Mouse (Mus musculus) thymus, postnatal 0 days (tissue): ENCODE measurements around the gene Mical2. TPM values are rescaled to one million over a fixed set of nuclear protein-coding genes. Genes with fewer than 3 reads are reported as not detected.

Experiments used
- DNase-seq: peaks from one replicate; pipeline ENCODE4 v3.0.0-alpha.2; 2015; ENCODE audit warnings: low spot score
- polyA plus RNA-seq: library from polyadenylated mRNA; unstranded; fragments of >200 nt; fragmentation: Nextera tagmentation; extraction: Ambion mirVana; gene quantifications from 2 replicates; pipeline ENCODE4 v1.2.1, GENCODE M21; 2015

The Mical2 gene
- polyA plus RNA-seq: 0.51 and 0.85 TPM in 2 replicates

DNA sequence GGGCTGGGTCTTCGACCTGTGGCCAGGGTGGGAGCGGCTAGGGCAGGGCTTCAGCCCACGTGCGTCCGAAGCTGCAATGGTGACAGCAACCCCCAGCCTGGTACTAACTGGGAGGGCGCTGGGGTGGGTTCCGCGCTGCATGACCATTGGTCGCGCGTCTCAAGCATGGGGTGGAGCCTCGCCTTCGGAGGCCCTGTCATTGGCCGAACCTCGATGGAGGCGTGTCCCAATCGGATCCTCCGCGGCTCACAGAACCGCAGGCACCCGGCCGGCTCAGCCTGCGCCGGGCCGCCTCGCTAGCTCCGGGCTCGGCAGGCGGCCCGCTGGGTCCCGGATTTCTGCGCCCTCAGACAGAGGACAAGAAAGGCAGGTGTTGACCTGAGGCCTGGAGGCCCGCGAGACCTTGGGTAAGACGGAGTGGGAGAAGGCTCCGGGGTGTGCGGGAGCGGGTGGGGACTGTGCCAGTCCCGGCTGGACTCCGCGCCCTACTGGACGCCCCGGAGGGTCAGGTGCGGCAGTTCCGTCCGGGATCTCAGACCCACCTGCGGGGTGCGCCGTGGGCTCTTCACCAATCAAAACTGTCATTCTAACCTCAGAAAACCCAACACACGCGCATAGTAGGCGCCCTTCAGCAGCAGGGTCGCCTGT, at the start of gene Mical2:
Gene Mical2, plus strand, starts transcription at position 242 of the 648 bp plus-strand sequence.
- peak; percentile 81 for DNase-seq

GRCm38 (mm10) chr7:112176627-112177026, 49.0 kb upstream of the Mical2 start:
- no peak for DNase-seq

DNA sequence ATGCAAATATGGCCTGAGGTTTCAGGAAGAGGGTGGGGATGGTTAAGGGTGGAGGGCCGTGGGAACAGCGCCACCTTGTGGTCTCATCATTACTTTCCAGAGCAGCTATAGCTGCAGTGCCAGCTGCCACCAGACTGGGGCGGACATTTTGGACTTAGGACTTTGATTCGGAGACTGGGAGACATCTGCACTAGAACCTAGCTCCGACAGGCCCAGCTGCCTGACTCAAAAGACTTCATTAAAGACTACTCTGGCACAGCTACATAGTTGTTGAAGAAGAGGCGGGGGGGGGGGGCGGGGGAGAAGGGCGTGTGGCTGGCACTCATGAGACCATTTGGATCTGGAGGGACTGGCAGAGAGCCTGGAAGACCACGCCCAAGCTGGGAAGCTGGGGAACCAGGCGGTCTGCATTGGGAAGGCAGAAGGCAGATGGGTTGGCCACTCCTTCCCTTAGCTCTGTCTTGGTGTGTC, 45.4 kb upstream of the Mical2 start:
- peak; percentile 77 for DNase-seq

DNA sequence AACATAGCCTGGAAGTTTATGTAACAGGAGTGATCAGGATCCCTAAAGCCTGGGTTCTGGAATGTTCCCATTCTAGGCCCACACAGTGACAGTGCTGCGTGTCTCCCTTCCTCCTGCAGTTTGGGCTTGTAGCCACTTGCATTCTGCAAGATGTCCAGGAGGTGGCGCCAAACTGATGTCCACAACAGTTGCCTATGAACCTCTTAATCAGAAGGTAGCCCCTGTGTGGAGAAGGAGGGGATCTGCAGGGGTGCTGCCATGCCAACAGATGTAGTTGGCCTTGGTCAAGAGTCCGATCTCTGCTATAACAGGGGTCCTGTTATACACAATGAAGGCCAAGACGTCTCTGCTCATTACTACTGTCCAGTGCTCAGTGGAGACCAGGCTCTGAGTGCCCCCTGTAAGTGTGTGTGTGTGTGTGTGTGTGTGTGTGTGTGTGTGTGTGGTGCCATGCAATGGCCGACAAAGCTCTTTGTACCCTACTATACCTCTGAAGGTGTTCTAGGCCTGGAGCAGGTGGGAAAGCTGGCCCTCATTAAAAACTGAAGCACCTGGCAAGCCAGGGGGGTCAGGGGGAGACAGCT, 42.3 kb upstream of the Mical2 start:
- peak; percentile 79 for DNase-seq

GRCm38 (mm10) chr7:112184519-112185225, 41.0 kb upstream of the Mical2 start:
- DNase-seq: no peak

GRCm38 (mm10) chr7:112185226-112185745, 40.4 kb upstream of the Mical2 start:
- DNase-seq: no peak

DNA sequence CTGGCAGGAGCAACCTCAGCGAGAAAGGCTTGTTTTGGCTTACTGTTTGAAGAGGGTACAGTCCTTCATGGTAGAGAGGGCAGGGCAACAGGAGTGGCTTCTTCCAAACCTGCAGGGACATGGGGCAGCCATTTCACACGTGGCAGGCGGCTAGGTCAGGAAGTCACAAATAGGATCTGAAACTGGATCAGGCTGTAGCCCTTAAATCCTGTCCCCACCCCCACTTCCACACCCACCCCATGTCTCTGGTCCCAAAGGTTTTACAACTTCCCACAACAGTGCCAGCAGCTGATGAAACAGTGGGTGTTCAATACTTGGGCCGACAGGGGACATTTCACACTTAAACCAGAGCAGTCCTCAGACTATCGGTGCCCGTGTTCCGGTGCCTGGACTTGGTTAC, 38.8 kb upstream of the Mical2 start:
- no peak for DNase-seq

GRCm38 (mm10) chr7:112187536-112188459, 37.9 kb upstream of the Mical2 start:
- DNase-seq: no peak

DNA sequence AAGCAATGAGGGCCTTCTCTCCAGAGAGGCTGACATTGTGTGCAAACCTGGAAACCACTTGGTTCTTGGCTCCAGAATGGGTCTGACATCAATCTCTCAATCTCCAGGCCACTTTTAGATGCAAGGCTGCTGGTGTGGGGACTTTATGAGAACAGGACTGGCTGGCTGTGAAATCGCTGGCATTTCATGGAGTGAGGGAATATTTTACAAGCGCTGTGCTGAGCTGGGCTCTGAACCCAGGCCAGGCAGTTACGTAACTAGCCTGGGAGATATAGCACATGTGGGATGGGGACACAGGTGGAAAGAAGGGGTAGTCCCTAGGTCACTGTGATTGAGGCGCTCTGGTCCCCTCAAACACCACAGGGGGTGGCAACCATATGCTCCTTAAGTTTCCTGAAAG, 33.4 kb upstream of the Mical2 start:
- no peak for DNase-seq

GRCm38 (mm10) chr7:112192778-112193177, 32.9 kb upstream of the Mical2 start:
- no peak for DNase-seq

DNA sequence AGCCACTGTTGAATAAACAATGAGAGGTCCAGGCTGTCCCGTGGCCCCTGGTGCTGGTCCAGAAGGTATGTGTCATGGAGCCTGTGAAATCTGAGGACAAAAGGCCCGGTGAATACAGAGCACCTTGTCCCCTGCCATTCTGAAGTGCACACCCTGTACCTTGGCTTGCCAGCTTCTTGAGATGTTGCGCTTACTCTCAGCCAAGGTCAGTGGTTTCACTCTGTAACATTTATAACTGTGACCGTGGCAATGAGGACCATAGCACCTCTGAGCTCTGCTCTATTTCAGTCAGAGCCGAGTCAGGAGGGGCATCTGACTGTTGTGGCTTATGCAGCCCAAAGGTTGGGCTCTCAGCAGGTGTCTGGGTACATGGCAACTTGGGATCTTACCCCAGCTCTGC, 31.4 kb upstream of the Mical2 start:
- no peak for DNase-seq

- no peak for DNase-seq
These were observed 28.2 kb upstream of the Mical2 start for GRCm38 (mm10) chr7:112197461-112197860.

DNA sequence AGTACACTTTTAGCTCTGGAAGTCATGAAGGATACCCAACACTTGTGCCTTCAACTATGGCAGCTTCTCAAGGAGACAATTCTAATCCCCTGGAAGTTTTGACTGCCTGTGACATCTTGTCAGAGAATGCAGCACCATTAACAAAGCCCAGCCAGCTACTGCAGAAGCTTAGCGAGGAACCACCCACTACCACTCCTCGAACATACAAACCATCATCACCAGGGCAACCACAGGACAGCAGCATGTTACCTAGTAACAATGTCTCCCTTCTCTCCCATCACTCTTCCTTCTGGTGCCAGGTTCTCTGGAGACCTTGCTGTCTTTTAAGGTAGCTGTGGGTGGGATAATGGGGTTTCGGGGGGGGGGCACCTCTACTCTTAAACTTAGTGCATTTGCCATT, 26.3 kb upstream of the Mical2 start:
- no peak for DNase-seq

- no peak for DNase-seq
These were observed 24.9 kb upstream of the Mical2 start for GRCm38 (mm10) chr7:112200761-112201160.

GRCm38 (mm10) chr7:112202194-112202593, 23.5 kb upstream of the Mical2 start:
- DNase-seq: no peak

DNA sequence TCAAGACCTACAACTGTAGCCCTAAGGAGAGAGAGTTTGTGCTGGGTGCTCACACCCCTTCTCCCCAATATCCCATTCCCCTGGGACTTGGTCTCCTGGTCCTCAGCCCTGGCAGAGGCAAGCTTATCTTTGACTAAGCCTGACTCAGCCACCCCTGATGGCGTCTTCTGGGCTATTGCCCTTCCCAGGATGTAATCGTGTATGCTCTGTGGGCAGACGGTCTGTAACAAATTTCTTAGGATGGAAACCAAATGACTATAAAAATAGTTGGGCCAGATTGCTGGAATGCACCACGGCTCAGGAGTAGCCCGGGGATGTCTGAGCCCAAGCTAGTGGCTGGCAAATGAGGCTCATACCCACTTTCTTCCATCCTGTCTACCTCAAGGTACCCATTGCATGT, 22.8 kb upstream of the Mical2 start:
- no peak for DNase-seq

- DNase-seq: no peak
These were observed 21.7 kb upstream of the Mical2 start for GRCm38 (mm10) chr7:112203937-112204336.

GRCm38 (mm10) chr7:112204380-112204963, 21.2 kb upstream of the Mical2 start:
- peak; percentile 22 for DNase-seq

DNA sequence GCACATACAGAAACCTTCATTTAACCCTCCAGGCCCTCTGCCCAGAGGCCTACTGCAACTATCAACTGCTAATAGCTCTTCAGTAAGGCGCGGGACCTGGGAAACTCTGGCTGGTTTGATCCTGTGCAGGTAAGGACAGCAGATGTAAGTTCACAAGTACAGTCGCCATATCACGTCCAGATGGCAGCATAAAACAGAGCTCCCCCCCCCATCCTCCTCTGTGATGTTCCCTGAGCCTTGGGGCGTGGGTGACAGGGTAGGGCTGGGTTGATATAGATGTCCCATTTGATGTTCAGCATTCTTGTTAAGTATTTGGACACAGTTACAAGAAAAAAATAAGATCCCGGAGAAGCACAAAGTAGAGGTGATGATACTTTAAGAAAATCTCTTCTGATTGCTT, 20.1 kb upstream of the Mical2 start:
- DNase-seq: no peak

DNA sequence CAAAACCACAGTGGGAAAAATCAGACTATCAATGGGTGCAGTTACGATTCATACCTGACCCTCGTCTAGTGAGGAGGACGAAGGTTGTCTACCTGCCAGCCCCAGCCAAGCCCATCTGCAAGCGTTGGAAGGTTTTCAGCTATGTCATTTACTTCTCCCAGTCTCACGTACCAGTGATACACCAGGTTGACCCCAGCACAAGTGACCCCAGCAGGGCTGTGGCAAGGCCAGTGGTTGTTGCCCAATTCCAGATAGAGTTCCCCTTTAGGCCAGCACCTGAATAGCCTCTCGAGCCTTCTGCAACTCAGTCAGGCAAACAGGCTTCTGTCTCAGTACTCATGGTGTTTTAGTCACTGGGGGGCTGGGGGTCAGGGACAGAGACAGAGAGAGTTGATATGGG, 17.9 kb upstream of the Mical2 start:
- no peak for DNase-seq
